Mouse (Mus musculus) brain, embryonic 14.5 days (tissue): ENCODE data around the gene 1700030K09Rik. TPM values are rescaled to one million over a fixed set of nuclear protein-coding genes. Genes with fewer than 3 reads are reported as not detected.
A peak's percentile ranks its signal among the peaks of the same experiment; 100 is the strongest.

Experiments
- DNase-seq: peaks from one replicate; pipeline ENCODE4 v3.0.0-alpha.2; 2011; ENCODE audit warnings: low read depth
- CTCF ChIP-seq: fragments of 200-500 bp; IDR thresholded peaks from 2 replicates; pipeline ENCODE4 v1.5.1; 2012; ENCODE audit warnings: inconsistent platforms, mild to moderate bottlenecking, moderate library complexity, borderline replicate concordance; ENCODE audit not compliant: insufficient read depth, insufficient read length; ENCODE audit errors: extremely low read depth
- POLR2A ChIP-seq: fragments of 200-500 bp; IDR thresholded peaks from 2 replicates; pipeline ENCODE4 v1.6.1; 2012; ENCODE audit warnings: mild to moderate bottlenecking, inconsistent platforms, borderline replicate concordance; ENCODE audit not compliant: poor library complexity, insufficient read depth, insufficient read length, severe bottlenecking; ENCODE audit errors: extremely low read depth
- polyA plus RNA-seq: library from polyadenylated mRNA; depleted of rRNA; stranded (reverse); fragments of >200 nt; gene quantifications from 2 replicates; pipeline ENCODE4 v1.2.3, GENCODE M21; 2012; rRNA removed

1700030K09Rik gene
- polyA plus RNA-seq, 1 experiment = 18.7 TPM

DNA sequence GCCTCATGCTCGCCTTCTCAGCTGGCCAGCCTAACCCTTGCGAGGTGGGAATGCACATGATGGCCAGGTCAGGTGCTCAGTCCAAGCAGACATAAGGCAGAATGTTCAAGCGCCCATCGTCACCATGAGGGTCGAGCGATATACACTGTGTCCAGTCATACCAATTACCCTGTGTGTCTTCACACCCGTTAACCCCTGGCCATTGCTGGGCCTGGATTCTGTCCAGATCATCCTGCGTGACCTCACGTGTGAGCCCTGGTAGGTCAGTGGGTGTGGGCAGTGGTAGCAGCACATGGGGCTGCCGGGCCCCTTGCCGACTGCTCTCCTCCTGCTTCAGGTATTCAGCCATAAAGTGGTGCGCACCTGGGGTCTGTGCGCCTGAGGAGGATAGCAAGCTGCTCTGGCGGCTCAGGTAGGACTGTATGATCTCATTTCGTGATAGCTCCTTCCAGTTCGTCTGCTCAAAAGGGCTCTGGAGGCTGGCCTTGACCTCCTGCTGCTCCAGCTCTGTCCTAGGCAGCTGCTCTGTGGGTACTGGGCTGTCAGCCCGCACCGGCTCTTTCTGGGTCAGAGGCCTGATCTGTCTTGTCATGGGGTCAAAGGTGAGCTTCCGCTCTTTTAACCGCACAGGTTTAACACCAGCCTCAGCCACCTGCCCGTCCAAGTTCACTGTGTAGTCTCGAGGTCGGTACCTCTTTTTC, 51.9 kb downstream of the 1700030K09Rik start:
- DNase-seq = no peak
- TF ChIP-seq CTCF (no peak), POLR2A (no peak)

DNA sequence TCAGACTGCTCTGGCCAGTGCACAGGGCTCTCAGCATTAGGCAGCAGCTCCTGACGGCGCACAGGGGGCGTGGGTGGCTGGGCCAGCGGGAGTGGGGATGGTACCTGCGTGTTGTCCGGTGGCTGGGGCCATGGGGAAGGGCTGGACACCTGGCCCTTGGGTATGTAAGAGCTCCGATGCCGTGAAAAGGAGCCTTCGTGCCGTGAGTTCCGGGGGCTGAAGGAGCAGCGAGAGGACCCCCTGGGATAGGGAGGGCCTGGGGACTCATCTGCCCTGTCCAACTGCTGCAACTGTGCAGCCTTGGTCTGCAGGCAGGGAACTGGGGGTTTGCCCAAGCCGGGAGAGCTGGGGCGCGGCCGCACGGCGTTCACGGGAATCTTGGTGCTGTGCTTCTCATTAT, 52.5 kb downstream of the 1700030K09Rik start:
- no peak for DNase-seq
- TF ChIP-seq CTCF = no peak
- TF ChIP-seq POLR2A = no peak

DNA sequence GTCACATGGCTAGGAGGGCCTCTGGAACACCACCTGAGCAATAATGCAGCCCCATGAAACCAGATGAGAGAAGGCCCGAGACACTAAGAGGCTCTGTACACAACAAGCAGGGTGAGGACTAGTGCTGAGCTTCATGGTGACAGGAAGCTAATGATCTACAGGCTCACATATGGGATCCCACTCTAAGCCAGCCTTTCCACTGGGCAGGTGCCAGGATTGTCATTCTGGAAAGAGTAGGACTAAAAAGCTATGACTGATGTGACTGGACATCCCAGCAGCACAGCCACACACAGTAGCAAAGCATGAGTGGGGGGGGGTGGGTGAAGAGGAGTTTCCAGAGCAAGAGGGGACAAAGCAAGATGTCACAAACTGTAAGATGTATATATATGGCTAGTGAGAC, 54.2 kb downstream of the 1700030K09Rik start:
- TF ChIP-seq POLR2A = no peak
- TF ChIP-seq CTCF = no peak
- no peak for DNase-seq

DNA sequence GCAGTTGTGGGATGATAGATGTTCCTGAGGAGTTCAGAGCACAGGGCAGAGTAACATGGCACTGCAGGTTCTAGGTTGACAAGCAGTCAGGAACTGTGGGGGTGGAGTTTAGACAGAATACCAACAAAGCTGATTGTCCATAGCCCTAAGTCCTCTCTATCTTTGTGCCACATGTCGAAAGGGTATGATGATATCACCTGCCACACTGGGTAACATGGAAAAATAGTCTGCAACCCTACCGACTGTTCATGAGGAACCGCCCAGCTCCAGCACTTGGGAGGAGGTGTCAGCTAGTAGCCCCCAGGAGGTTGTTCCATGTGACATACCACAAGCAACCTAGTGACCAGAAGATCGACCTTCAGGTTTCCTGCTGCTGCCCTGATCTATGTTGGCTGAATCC, 54.8 kb downstream of the 1700030K09Rik start:
- TF ChIP-seq POLR2A = no peak
- TF ChIP-seq CTCF = no peak

DNA sequence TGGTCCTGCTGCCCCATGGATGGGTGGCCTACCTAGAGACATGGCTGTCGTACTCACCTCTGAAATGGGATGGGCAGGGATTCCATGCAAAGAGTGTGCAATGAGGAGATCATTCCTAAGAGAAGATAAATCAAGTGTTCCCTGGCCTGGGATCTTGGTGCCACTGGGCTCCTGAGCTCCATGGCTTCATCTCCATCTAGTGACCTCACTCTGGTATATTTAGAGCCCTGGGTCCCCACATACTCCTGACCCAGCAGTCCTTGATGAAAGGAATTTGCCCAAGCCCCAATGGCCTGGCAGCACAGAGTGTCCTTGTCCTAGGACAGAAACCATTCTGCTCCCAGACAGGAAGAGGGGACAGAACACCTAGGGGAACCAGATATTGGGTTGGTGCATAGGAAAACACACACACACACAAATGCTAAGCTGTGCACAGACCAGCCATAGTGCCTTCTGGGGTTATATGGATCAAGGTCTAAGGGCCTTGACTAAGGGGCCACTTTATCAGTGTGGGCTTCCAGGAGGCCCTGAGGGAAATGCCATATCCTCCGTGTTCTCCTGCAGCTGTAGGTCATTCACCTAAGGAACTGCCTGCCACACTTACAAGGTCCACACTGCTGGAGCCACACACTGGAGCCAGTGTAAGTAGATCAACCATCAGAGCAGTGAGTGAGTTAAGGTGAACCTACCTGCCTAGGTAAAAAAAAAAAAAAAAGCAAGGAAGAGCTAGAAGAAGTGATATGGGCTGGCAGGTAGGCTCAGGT, 56.0 kb downstream of the 1700030K09Rik start:
- no peak for DNase-seq
- TF ChIP-seq POLR2A (no peak), CTCF (no peak)

More for the DNA sequence above, 54.8 kb downstream of the 1700030K09Rik start:
- DNase-seq = no peak

DNA sequence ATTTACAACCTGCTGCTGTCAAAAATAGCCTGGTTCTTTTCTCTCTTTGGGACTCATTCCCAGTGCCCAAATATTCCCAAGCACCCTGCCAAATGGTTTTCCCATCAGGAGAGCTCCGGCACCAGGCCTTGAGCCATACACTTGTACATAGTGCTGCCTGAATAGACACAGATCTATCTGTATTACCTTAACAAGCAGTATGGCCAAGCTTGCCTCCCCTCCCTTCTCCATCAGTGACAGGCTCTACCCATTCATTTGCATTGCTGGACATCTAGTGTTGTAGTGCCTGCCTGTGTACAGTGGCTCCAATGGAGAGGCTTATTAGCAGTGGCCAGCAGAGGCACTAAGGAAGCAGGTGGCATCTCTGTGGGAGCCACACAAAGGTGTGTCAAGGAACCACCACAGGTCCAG, 56.8 kb downstream of the 1700030K09Rik start:
- TF ChIP-seq POLR2A (no peak), CTCF (no peak)
- DNase-seq = no peak

DNA sequence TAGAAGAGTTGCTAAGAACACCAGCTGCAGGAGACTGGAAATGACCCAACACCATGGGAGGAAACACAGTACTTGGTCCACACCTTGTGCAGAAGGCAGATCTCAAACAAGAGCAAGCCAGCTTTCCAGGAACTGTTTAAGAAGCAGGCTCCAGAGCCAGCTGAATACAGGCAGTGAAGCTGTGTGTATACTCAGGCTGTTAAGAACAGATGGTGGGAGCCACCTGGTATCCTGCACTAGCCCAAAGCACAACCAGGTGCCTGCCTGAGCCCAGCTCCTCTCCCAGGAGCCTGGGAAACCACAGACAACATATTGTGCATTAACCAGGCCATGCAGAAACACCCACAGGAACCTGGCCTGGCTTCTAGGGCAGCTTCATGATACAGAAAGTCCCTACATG, 60.5 kb downstream of the 1700030K09Rik start:
- peak; percentile 71 for DNase-seq

DNA sequence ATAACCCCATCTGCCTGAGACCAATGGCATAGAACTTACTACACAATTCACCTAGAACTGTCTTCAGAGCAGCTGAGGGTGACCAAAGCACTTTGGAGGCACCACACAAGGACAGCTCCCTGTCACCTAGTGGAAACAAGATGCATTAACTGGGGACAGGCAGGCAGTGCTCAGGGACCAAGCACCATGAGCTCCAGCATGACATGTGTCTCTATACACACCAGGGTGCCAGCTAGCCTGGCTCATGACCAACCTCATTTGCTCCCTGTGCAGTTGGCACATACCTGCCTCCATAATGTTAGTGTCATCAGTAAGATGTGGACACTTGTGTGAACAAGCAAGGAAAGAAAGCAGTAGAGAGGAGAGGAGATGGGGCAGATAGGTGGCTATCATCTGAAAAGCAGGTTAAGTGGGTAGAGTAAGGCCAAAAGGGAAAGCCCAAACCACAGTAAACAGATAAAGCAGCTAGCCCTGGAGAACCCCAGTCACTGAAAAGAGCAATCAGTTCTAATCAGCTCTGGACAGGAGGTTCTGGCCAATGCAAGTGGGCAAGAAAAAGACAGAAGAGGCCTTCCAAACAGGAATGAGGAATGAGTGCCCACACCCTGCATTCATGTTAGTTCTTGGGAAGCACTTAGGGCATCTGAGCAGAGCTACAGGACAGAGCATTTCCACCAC, 61.1 kb downstream of the 1700030K09Rik start:
- TF ChIP-seq CTCF (no peak; the same call in 1 of the 2 replicates), POLR2A (no peak)
- DNase-seq = peak; percentile 12

More for the DNA sequence above, 60.5 kb downstream of the 1700030K09Rik start:
- TF ChIP-seq POLR2A (no peak), CTCF (no peak)

DNA sequence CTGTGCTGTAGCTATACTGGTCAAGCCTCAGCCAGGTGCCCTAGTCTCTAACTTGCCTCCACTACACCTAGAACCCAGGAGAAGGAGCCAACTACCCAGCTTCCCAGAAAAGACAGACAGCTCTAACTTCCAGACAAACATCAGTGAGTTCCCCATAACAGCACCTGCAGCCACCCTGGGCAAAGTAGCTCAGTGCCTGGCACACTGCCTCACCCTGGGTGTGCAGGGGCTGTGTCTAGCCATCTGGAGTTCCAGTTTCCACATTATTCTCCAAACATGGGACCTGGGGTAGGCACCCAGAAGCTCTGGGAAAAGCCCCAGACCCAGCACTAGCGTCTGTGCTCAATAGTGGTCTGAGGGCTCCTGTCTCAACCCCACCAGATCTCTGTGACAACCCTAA, 63.8 kb downstream of the 1700030K09Rik start:
- no peak for DNase-seq
- TF ChIP-seq POLR2A (no peak), CTCF (no peak)

Other genes with a start within 250 kb of the 1700030K09Rik start
- not detected in 2 replicates for gene Cib3, start 231.0 kb upstream of the 1700030K09Rik start, polyA plus RNA-seq
- not detected in 2 replicates for gene Gm11034, start 230.2 kb upstream of the 1700030K09Rik start, polyA plus RNA-seq
- 89.1 and 103 TPM in 2 replicates for gene Fam32a, start 224.2 kb upstream of the 1700030K09Rik start, polyA plus RNA-seq
- gene Ap1m1, start 203.9 kb upstream of the 1700030K09Rik start, polyA plus RNA-seq = 242 and 254 TPM in 2 replicates
- 11.5 and 14.3 TPM in 2 replicates for gene Gm10282, start 138.6 kb upstream of the 1700030K09Rik start, polyA plus RNA-seq
- 8.0 and 11.0 TPM in 2 replicates for gene Klf2, start 124.8 kb upstream of the 1700030K09Rik start, polyA plus RNA-seq
- gene Eps15l1, start 22.4 kb upstream of the 1700030K09Rik start, polyA plus RNA-seq = 94.8 and 102 TPM in 2 replicates
- gene Calr3, start within 50 bp of the 1700030K09Rik start, polyA plus RNA-seq = 0.42 and 0.43 TPM in 2 replicates
- 68.3 and 85.0 TPM in 2 replicates for gene Cherp, start 31.3 kb downstream of the 1700030K09Rik start, polyA plus RNA-seq
- 41.3 and 43.8 TPM in 2 replicates for gene Slc35e1, start 48.7 kb downstream of the 1700030K09Rik start, polyA plus RNA-seq
- 16.5 and 18.6 TPM in 2 replicates for gene Med26, start 104.4 kb downstream of the 1700030K09Rik start, polyA plus RNA-seq
- gene Smim7, start 127.2 kb downstream of the 1700030K09Rik start, polyA plus RNA-seq = 82.4 and 87.4 TPM in 2 replicates
- gene Tmem38a, start 128.2 kb downstream of the 1700030K09Rik start, polyA plus RNA-seq = 28.9 and 32.6 TPM in 2 replicates
- 1.7 and 4.4 TPM in 2 replicates for gene Nwd1, start 202.8 kb downstream of the 1700030K09Rik start, polyA plus RNA-seq